Mouse (Mus musculus): ENCODE results near the gene Gm884.
"Not testable (repeated sequence)": the region's sequence is repeated elsewhere in the genome, so short reads cannot be mapped to it uniquely, and the experiment has no call there.

Gene Gm884

GRCm38 (mm10) chr11:103634806-103635205, 13.9 kb upstream of the Gm884 start:
- DNase-seq (ENCODE audit: low spot score in 2 of 2): no peak

- no peak for DNase-seq (ENCODE audit: low spot score in 2 of 2)
Observed at GRCm38 (mm10) chr11:103627453-103627852, 6.5 kb upstream of the Gm884 start.

- DNase-seq (ENCODE audit: low spot score in 2 of 2): no peak
Observed at GRCm38 (mm10) chr11:103610772-103611171, 10.2 kb downstream of the Gm884 start.

- no peak for DNase-seq (ENCODE audit: low spot score in 2 of 2)
Observed at GRCm38 (mm10) chr11:103606611-103607010, 14.3 kb downstream of the Gm884 start.

GRCm38 (mm10) chr11:103578339-103578738, 42.6 kb downstream of the Gm884 start:
- DNase-seq (ENCODE audit: low spot score in 2 of 2): no peak

- DNase-seq (ENCODE audit: low spot score in 2 of 2): no peak
Observed at GRCm38 (mm10) chr11:103556021-103556420, 64.9 kb downstream of the Gm884 start.

- not testable (repeated sequence) for DNase-seq (ENCODE audit: low spot score in 2 of 2)
Observed at GRCm38 (mm10) chr11:103534973-103535372, 86.0 kb downstream of the Gm884 start.

GRCm38 (mm10) chr11:103512111-103512510, 108.8 kb downstream of the Gm884 start:
- no peak for DNase-seq (ENCODE audit: low spot score in 2 of 2)

GRCm38 (mm10) chr11:103504497-103504896, 116.4 kb downstream of the Gm884 start, which contains the start of gene Lrrc37a:
Lrrc37a (minus strand) TSS chr11:103504597.
- no peak for DNase-seq (ENCODE audit: low spot score in 2 of 2)

Data from spleen, postnatal 36 days (tissue).